Mouse (Mus musculus) liver, embryonic 15.5 days (tissue): Measurements from ENCODE around the gene Pdzd8. TPM values are rescaled to one million over a fixed set of nuclear protein-coding genes. Genes with fewer than 3 reads are reported as not detected.

Source experiments
- ATAC-seq: fragments of 200-750 bp; cut with Nextera tagmentation; 2 replicates; pipeline ENCODE4 v1.8.0; 2017; ENCODE audit warnings: moderate number of reproducible peaks, mild to moderate bottlenecking, moderate library complexity; ENCODE audit not compliant: insufficient read depth
- H3K27ac ChIP-seq: fragments of 300-500 bp; sonication (generic); replicated peaks from 2 replicates; pipeline ENCODE4 v1.5.1; 2015; ENCODE audit warnings: mild to moderate bottlenecking, inconsistent platforms
- H3K27me3 ChIP-seq: fragments of 300-500 bp; sonication (generic); 2 replicates; pipeline ENCODE4 v1.6.1; 2015; ENCODE audit warnings: mild to moderate bottlenecking, inconsistent platforms
- H3K36me3 ChIP-seq: fragments of 300-500 bp; sonication (generic); replicated peaks from 2 replicates; pipeline ENCODE4 v1.6.1; 2015; ENCODE audit warnings: moderate library complexity, mild to moderate bottlenecking, inconsistent platforms
- H3K4me1 ChIP-seq: fragments of 300-500 bp; sonication (generic); replicated peaks from 2 replicates; pipeline ENCODE4 v1.6.1; 2015; ENCODE audit warnings: inconsistent platforms
- H3K4me2 ChIP-seq: fragments of 300-500 bp; sonication (generic); 2 replicates; pipeline ENCODE4 v1.6.1; 2015; ENCODE audit warnings: moderate library complexity, mild to moderate bottlenecking, inconsistent platforms
- H3K4me3 ChIP-seq: fragments of 300-500 bp; sonication (generic); replicated peaks from 2 replicates; pipeline ENCODE4 v1.5.1; 2015; ENCODE audit warnings: mild to moderate bottlenecking, inconsistent platforms
- H3K9ac ChIP-seq: fragments of 300-500 bp; sonication (generic); 2 replicates; pipeline ENCODE4 v1.6.1; 2015; ENCODE audit warnings: moderate library complexity, mild to moderate bottlenecking, inconsistent platforms
- H3K9me3 ChIP-seq: fragments of 300-500 bp; sonication (generic); replicated peaks from 2 replicates; pipeline ENCODE4 v1.6.1; 2016; ENCODE audit warnings: inconsistent platforms
- WGBS: fragments of 180-500 bp; shearing (Covaris S2); methylation state at CpG from one replicate; pipeline ENCODE4 v1.1.7; 2015; ENCODE audit warnings: mixed read lengths; ENCODE audit not compliant: insufficient replicate concordance; 5-methylcytosine and 5-hydroxymethylcytosine counted together
- polyA plus RNA-seq: library from polyadenylated mRNA; unstranded; fragments of >200 nt; fragmentation: Nextera tagmentation; extraction: Ambion mirVana; gene quantifications from 2 replicates; pipeline ENCODE4 v1.2.1, GENCODE M21; 2015

Pdzd8 gene
- polyA plus RNA-seq, 1 experiment from 2014 or later, result 3.7 TPM

GRCm38 (mm10) chr19:59372928-59373327 is 27.3 kb upstream of the Pdzd8 start:
- Histone ChIP-seq H3K36me3 (no peaks in the 10 kb centered on the region), H3K9ac (no peak overlapping the region), H3K4me3 (no peak overlapping the region), H3K4me1 (peaks cover 3% of the 10 kb centered on the region; the same call in 1 of the 2 replicates), H3K9me3 (no peaks in the 10 kb centered on the region), H3K4me2 (no peak overlapping the region), H3K27ac (no peak overlapping the region), H3K27me3 (peaks cover 17% of the 10 kb centered on the region)
- ATAC-seq, result no peak
- WGBS, result 28% methylated on average over 4 of the region's 4 CpGs

GRCm38 (mm10) chr19:59371016-59371415 is 25.4 kb upstream of the Pdzd8 start:
- H3K27ac ChIP-seq, result no peak overlapping the region

GRCm38 (mm10) chr19:59367892-59368291 is 22.3 kb upstream of the Pdzd8 start:
- Histone ChIP-seq H3K4me1 (peaks cover 27% of the 10 kb centered on the region), H3K27me3 (peaks cover 9% of the 10 kb centered on the region; the same call in 1 of the 2 replicates), H3K4me3 (no peak overlapping the region), H3K27ac (no peak overlapping the region), H3K9ac (no peak overlapping the region), H3K9me3 (no peaks in the 10 kb centered on the region), H3K4me2 (no peak overlapping the region), H3K36me3 (no peaks in the 10 kb centered on the region)
- 66% methylated on average over 4 of the region's 4 CpGs for WGBS
- no peak for ATAC-seq

More at GRCm38 (mm10) chr19:59371016-59371415, 25.4 kb upstream of the Pdzd8 start:
- Histone ChIP-seq H3K9ac (no peak overlapping the region), H3K9me3 (no peaks in the 10 kb centered on the region), H3K4me3 (no peak overlapping the region), H3K36me3 (no peaks in the 10 kb centered on the region), H3K4me1 (peaks cover 9% of the 10 kb centered on the region), H3K4me2 (no peak overlapping the region), H3K27me3 (peaks cover 9% of the 10 kb centered on the region; the same call in 1 of the 2 replicates)
- WGBS, result 55% methylated on average over 4 of the region's 4 CpGs
- no peak for ATAC-seq

GRCm38 (mm10) chr19:59366724-59367123 is 21.1 kb upstream of the Pdzd8 start:
- Histone ChIP-seq H3K36me3 (no peaks in the 10 kb centered on the region), H3K9me3 (no peaks in the 10 kb centered on the region), H3K27ac (no peak overlapping the region), H3K4me2 (no peak overlapping the region), H3K4me1 (peaks cover 37% of the 10 kb centered on the region), H3K4me3 (no peak overlapping the region), H3K27me3 (peaks cover 9% of the 10 kb centered on the region; the same call in 1 of the 2 replicates), H3K9ac (no peak overlapping the region)
- no peak for ATAC-seq
- WGBS, result 68% methylated on average over 3 of the region's 3 CpGs

GRCm38 (mm10) chr19:59363666-59364065 is 18.1 kb upstream of the Pdzd8 start:
- H3K27ac ChIP-seq, result peak overlapping the region; percentile 72
- H3K4me3 ChIP-seq, result no peak overlapping the region
- H3K9me3 ChIP-seq, result no peaks in the 10 kb centered on the region
- H3K4me2 ChIP-seq, result peak overlapping the region; percentile 34
- H3K27me3 ChIP-seq, result peaks cover 5% of the 10 kb centered on the region; the same call in 1 of the 2 replicates
- WGBS, result 23% methylated on average over 3 of the region's 3 CpGs
- H3K4me1 ChIP-seq, result peaks cover 66% of the 10 kb centered on the region
- no peaks in the 10 kb centered on the region for H3K36me3 ChIP-seq
- 0 out of 2 replicates have a peak, but pooled peaks have one; percentile 13 for ATAC-seq
- H3K9ac ChIP-seq, result peak overlapping the region; percentile 7; the same call in 1 of the 2 replicates

- Histone ChIP-seq H3K9me3 (no peaks in the 10 kb centered on the region), H3K4me2 (no peak overlapping the region)
Measured at GRCm38 (mm10) chr19:59362646-59363045, 17.1 kb upstream of the Pdzd8 start.

GRCm38 (mm10) chr19:59360486-59360896 is 14.9 kb upstream of the Pdzd8 start:
- Histone ChIP-seq H3K9ac (no peak overlapping the region), H3K4me2 (peak overlapping the region; percentile 57), H3K4me3 (no peak overlapping the region; the same call in 1 of the 2 replicates), H3K36me3 (no peaks in the 10 kb centered on the region), H3K4me1 (peaks cover 86% of the 10 kb centered on the region), H3K27ac (peak overlapping the region; percentile 89), H3K9me3 (no peaks in the 10 kb centered on the region), H3K27me3 (no peaks in the 10 kb centered on the region)
- peak; percentile 98 for ATAC-seq
- WGBS, result 30% methylated on average over 2 of the region's 2 CpGs

More at GRCm38 (mm10) chr19:59362646-59363045, 17.1 kb upstream of the Pdzd8 start:
- Histone ChIP-seq H3K4me1 (peaks cover 69% of the 10 kb centered on the region), H3K9ac (no peak overlapping the region), H3K36me3 (no peaks in the 10 kb centered on the region), H3K27ac (peak overlapping the region; percentile 72; the same call in 1 of the 2 replicates), H3K27me3 (0 out of 2 replicates have a peak, but pooled peaks cover 2% of the 10 kb centered on the region), H3K4me3 (no peak overlapping the region)
- no peak for ATAC-seq
- WGBS, result 69% methylated on average over 6 of the region's 6 CpGs

GRCm38 (mm10) chr19:59359202-59359601 is 13.6 kb upstream of the Pdzd8 start:
- peak overlapping the region; percentile 3; the same call in 1 of the 2 replicates for H3K9ac ChIP-seq

GRCm38 (mm10) chr19:59357878-59358277 is 12.3 kb upstream of the Pdzd8 start:
- Histone ChIP-seq H3K4me1 (peaks cover 90% of the 10 kb centered on the region), H3K27me3 (no peaks in the 10 kb centered on the region), H3K4me2 (no peak overlapping the region), H3K4me3 (no peak overlapping the region), H3K27ac (peak overlapping the region; percentile 82; the same call in 1 of the 2 replicates), H3K9ac (no peak overlapping the region), H3K9me3 (no peaks in the 10 kb centered on the region), H3K36me3 (no peaks in the 10 kb centered on the region)
- ATAC-seq, result no peak
- 69% methylated on average over 4 of the region's 4 CpGs for WGBS

More at GRCm38 (mm10) chr19:59359202-59359601, 13.6 kb upstream of the Pdzd8 start:
- no peak overlapping the region for H3K4me3 ChIP-seq
- no peaks in the 10 kb centered on the region for H3K36me3 ChIP-seq
- ATAC-seq, result peak; percentile 28
- H3K4me2 ChIP-seq, result peak overlapping the region; percentile 57
- no peaks in the 10 kb centered on the region for H3K9me3 ChIP-seq
- peaks cover 92% of the 10 kb centered on the region for H3K4me1 ChIP-seq
- H3K27me3 ChIP-seq, result no peaks in the 10 kb centered on the region
- H3K27ac ChIP-seq, result peak overlapping the region; percentile 89
- WGBS, result 10% methylated on average over 4 of the region's 4 CpGs

GRCm38 (mm10) chr19:59356843-59357595 is 11.4 kb upstream of the Pdzd8 start:
- 37% methylated on average over 14 of the region's 14 CpGs for WGBS

GRCm38 (mm10) chr19:59356388-59356787 is 10.8 kb upstream of the Pdzd8 start:
- no peak for ATAC-seq
- 77% methylated on average over 3 of the region's 3 CpGs for WGBS
- H3K36me3 ChIP-seq, result no peaks in the 10 kb centered on the region
- peak overlapping the region; percentile 50 for H3K4me2 ChIP-seq
- H3K9ac ChIP-seq, result peak overlapping the region; percentile 16; the same call in 1 of the 2 replicates
- peaks cover 8% of the 10 kb centered on the region for H3K27me3 ChIP-seq
- H3K9me3 ChIP-seq, result no peaks in the 10 kb centered on the region
- peaks cover 82% of the 10 kb centered on the region for H3K4me1 ChIP-seq
- H3K27ac ChIP-seq, result peak overlapping the region; percentile 82
- no peak overlapping the region for H3K4me3 ChIP-seq

More at GRCm38 (mm10) chr19:59356843-59357595, 11.4 kb upstream of the Pdzd8 start:
- Histone ChIP-seq H3K4me1 (peaks cover 89% of the 10 kb centered on the region), H3K4me3 (no peak overlapping the region), H3K36me3 (no peaks in the 10 kb centered on the region), H3K27ac (peak overlapping the region; percentile 82), H3K27me3 (peaks cover 6% of the 10 kb centered on the region; the same call in 1 of the 2 replicates), H3K9ac (peak overlapping the region; percentile 16), H3K9me3 (no peaks in the 10 kb centered on the region), H3K4me2 (peak overlapping the region; percentile 50)
- ATAC-seq, result peak; percentile 19; the same call in 1 of the 2 replicates
